Mouse (Mus musculus) embryonic stem cell, embryonic (primary cell): Measurements from ENCODE around the gene Rbfox3.

Experiments
- CTCF ChIA-PET, 4 experiments: fragments of 300-600 bp in 2 of 4; fragments of 350-600 bp in 2 of 4; sonication (Branson Sonifier 250); formaldehyde crosslinking; loops; one replicate each; lab custom pipeline; 2022; ENCODE audit warnings: inconsistent platforms in 2 of 4; lab: Charles Lee
- POLR2A ChIA-PET, 4 experiments: fragments of 300-600 bp in 2 of 4; fragments of 350-600 bp in 2 of 4; sonication (Branson Sonifier 250); formaldehyde crosslinking; loops; one replicate each; lab custom pipeline; 2022; ENCODE audit warnings: antibody characterized with exemption in 4 of 4, inconsistent platforms in 1 of 4; lab: Charles Lee

Gene Rbfox3

DNA sequence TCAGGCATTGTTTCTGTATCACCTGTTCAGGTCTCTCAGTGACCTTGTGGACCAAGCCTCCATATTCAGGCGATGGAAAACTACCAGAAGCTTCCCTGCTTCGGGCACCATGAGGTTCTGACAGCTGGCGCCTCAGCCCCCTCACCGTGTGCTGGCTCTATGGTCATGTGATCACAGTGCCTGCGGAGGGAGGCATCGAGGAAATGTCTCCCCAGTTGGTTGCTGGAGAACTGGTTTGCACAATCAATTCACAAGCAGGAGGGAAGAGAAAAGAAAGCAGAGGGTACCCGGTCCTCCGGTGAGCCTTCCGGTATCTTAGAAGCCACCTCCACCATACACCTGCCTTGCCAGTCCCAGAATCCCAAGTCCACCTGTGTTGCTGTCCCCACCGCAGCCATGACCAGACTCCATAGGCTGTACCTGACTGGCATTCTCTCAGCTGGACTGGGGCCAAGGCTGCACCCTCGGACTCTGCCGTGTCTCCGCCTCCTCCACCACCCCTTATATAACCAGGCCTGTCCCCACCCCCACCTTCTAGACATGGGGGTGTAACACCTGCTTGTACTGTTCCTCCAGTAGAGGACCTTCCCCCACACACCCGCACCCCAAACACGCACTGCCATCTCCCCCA lies 49.5 kb downstream of the Rbfox3 start:
- ChIA-PET POLR2A (interaction anchor here in 1 of 4 experiments (1.2 kb wide), 1 partner anchor 11 kb away, joined by 3 read pairs; no protein-coding TSS in a partner anchor), CTCF (interaction anchor here in 2 of 4 experiments (0.6 to 0.7 kb wide), 2 partner anchors 354 to 812 kb away, joined by 3 to 5 read pairs; no protein-coding TSS in a partner anchor)

GRCm38 (mm10) chr11:118861246-118861645 lies 50.2 kb downstream of the Rbfox3 start:
- POLR2A ChIA-PET: interaction anchor here in 2 of 4 experiments (0.6 to 1.2 kb wide), 2 partner anchors 10 to 43 kb away, joined by 3 to 6 read pairs; no protein-coding TSS in a partner anchor
- CTCF ChIA-PET: interaction anchor here in 1 of 4 experiments (0.6 kb wide), 1 partner anchor 17 kb away, joined by 3 read pairs; no protein-coding TSS in a partner anchor

DNA sequence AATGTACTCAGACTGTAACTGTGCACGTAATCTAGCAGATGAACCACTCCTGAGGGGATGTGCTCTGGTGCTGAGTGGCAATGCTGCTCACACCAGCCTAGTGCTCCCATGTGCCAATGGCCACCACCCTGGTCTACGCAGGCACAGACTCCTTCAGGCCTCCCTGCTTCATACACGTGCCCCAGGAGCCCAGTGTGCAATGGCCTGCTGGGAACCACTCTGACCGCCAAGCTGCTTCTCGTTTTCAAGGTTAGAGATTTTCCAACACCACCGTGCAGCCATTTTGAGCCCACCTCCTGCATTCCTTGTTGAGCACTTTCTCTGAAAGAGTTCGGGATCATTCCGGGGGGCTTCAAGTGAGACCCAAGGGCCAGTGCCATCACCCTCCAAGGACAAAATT lies 50.6 kb downstream of the Rbfox3 start:
- CTCF ChIA-PET: interaction anchor here in 1 of 4 experiments (0.6 kb wide), 1 partner anchor 18 kb away, joined by 3 read pairs; no protein-coding TSS in a partner anchor
- POLR2A ChIA-PET: interaction anchor here in 1 of 4 experiments (0.6 kb wide), 1 partner anchor 44 kb away, joined by 6 read pairs; no protein-coding TSS in a partner anchor

DNA sequence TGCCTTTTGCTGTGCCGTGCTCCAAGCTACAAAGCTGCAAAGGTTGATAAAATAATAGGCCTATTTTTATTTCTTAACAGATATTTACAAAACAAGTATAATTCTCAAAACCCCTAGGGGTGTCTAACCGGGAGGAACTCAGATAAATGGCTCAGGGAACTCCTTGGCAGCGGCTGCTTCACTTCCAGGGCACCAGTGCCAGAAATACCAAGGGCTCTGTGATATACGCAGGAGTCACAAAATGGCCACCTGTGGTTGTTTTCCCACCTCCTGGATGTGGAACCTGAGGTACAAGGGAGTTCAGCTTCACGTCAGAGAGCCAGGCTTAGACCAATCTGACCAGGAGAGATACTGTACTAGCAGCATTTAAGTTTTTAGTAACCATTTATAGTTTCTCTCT lies 51.6 kb downstream of the Rbfox3 start:
- CTCF ChIA-PET: interaction anchor here in 2 of 4 experiments (0.5 to 2.0 kb wide), 3 partner anchors 11 to 188 kb away, joined by 3 to 7 read pairs (median 4); no protein-coding TSS in a partner anchor
- POLR2A ChIA-PET: no interaction called here

GRCm38 (mm10) chr11:118858305-118858704 lies 53.1 kb downstream of the Rbfox3 start:
- CTCF ChIA-PET: interaction anchor here in 1 of 4 experiments (2.0 kb wide), 1 partner anchor 119 kb away, joined by 7 read pairs; no protein-coding TSS in a partner anchor
- POLR2A ChIA-PET: no interaction called here

DNA sequence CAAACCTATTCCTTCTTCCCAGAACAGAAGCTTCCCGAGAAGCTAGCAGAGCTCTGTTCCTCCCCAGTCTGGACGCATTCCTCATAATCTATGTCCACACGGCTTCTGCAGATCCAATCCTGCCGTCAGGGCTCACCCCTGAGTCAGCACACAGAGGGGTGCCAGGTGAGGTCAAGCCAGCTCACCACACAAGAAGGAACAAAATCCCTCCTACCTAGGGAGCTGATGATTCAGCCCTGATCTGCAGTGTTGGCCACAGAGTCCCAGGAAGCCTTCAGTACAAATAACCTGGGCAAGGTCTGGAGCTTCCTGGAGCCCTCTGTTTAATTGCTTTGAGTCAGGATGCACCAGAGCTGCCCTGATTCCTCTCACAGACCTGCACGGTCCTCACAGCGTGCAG lies 60.0 kb downstream of the Rbfox3 start:
- CTCF ChIA-PET: interaction anchor here in 2 of 4 experiments (0.6 to 0.9 kb wide), 2 partner anchors 191 to 203 kb away, joined by 3 to 16 read pairs; no protein-coding TSS in a partner anchor
- POLR2A ChIA-PET: interaction anchor here in 1 of 4 experiments (0.7 kb wide), 1 partner anchor 11 kb away, joined by 3 read pairs; no protein-coding TSS in a partner anchor

- POLR2A ChIA-PET: interaction anchor here in 1 of 4 experiments (0.7 kb wide), 2 partner anchors 60 to 811 kb away, joined by 3 read pairs; no protein-coding TSS in a partner anchor
- CTCF ChIA-PET: interaction anchor here in 1 of 4 experiments (0.7 kb wide), 1 partner anchor 436 kb away, joined by 3 read pairs; no protein-coding TSS in a partner anchor
Observed at GRCm38 (mm10) chr11:118847986-118848385, 63.4 kb downstream of the Rbfox3 start.

DNA sequence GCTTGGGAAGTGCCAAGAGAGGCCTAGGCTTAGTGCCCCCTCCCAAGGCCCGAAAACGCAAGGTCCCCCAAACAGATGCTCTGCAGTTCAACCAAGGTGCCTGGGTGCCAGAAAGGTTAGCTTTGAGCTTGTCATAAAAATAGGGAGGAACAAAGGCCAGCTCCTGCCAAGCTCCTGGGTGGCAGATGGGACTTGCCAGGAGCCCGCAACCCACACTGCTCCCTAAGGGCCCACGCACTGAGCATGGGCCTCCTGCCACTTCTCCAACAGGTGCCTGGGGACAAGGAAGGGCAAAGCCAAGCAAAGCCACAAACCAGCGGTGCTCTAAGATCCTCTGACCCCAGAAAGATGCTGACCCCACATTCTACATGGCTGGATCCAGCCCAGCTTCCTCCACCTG lies 70.4 kb downstream of the Rbfox3 start:
- ChIA-PET POLR2A (no interaction called here), CTCF (interaction anchor here in 2 of 4 experiments (0.6 kb wide), 2 partner anchors 102 to 200 kb away, joined by 3 to 4 read pairs; no protein-coding TSS in a partner anchor)

GRCm38 (mm10) chr11:118838167-118838566 lies 73.2 kb downstream of the Rbfox3 start:
- ChIA-PET CTCF (interaction anchor here in 2 of 4 experiments (0.5 to 0.7 kb wide), 3 partner anchors 71 to 359 kb away, joined by 3 to 7 read pairs (median 7); no protein-coding TSS in a partner anchor), POLR2A (interaction anchor here in 1 of 4 experiments (0.8 kb wide), 1 partner anchor 599 kb away, joined by 3 read pairs; no protein-coding TSS in a partner anchor)

DNA sequence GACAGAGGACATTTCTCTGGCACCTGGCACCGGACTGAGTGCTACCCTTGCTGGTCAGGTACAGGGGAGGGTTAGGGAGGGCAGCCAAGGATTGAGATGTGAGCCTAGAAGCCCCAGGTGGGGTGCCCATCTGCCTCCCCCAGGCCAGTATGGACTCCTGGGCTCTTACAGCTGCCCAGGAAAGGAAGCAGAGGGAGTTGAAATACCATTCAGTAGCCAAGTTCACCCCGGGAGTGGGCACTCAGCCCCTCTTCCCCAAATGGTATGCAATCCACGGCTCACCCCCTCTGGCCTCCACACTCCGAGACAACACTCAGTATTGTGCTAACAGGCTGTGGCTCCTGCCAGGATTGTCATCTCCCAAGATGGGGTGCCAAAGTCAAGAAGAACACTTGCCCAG lies 74.5 kb downstream of the Rbfox3 start:
- ChIA-PET POLR2A (no interaction called here), CTCF (interaction anchor here in 1 of 4 experiments (0.8 kb wide), 1 partner anchor 342 kb away, joined by 5 read pairs; no protein-coding TSS in a partner anchor)

- ChIA-PET POLR2A (no interaction called here), CTCF (interaction anchor here in 2 of 4 experiments (0.5 to 1.0 kb wide), 2 partner anchors 57 to 94 kb away, joined by 3 read pairs; no protein-coding TSS in a partner anchor)
Observed at GRCm38 (mm10) chr11:118832793-118833481, 78.5 kb downstream of the Rbfox3 start.

GRCm38 (mm10) chr11:118831730-118832129 lies 79.7 kb downstream of the Rbfox3 start:
- POLR2A ChIA-PET: no interaction called here
- CTCF ChIA-PET: interaction anchor here in 1 of 4 experiments (0.5 kb wide), 1 partner anchor 458 kb away, joined by 3 read pairs; no protein-coding TSS in a partner anchor

- CTCF ChIA-PET: interaction anchor here in 1 of 4 experiments (1.3 kb wide), 1 partner anchor 87 kb away, joined by 3 read pairs; no protein-coding TSS in a partner anchor
- POLR2A ChIA-PET: interaction anchor here in 1 of 4 experiments (0.9 kb wide), 1 partner anchor 24 kb away, joined by 3 read pairs; no protein-coding TSS in a partner anchor
Observed at GRCm38 (mm10) chr11:118825280-118826094, 85.9 kb downstream of the Rbfox3 start.

- CTCF ChIA-PET: interaction anchor here in 1 of 4 experiments (0.6 kb wide), 1 partner anchor 84 kb away, joined by 3 read pairs; no protein-coding TSS in a partner anchor
Observed at GRCm38 (mm10) chr11:118821353-118821752, 90.0 kb downstream of the Rbfox3 start.

DNA sequence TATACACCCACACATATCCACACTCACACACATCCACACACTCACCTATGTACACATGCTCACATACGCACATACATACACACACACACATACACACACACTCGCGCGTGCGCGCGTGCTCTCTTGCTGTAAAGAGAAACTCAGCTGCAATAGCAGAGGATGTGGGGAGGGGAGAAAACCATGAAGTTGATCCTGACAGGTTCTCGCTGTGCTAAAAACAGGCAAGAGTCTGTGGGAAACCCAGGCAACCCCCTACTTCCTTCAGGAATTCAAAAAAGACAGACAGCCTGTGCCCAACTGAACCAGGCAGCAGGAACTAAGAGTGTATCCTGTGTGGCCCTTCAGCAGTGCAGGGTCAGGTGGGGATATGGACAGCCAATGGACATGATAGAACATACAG lies 92.9 kb downstream of the Rbfox3 start:
- CTCF ChIA-PET: interaction anchor here in 1 of 4 experiments (0.8 kb wide), 1 partner anchor 12 kb away, joined by 3 read pairs; no protein-coding TSS in a partner anchor
- POLR2A ChIA-PET: no interaction called here

More at GRCm38 (mm10) chr11:118821353-118821752, 90.0 kb downstream of the Rbfox3 start:
- POLR2A ChIA-PET: interaction anchor here in 1 of 4 experiments (0.9 kb wide), 1 partner anchor 178 kb away, joined by 6 read pairs; no protein-coding TSS in a partner anchor

- POLR2A ChIA-PET: interaction anchor here in 1 of 4 experiments (0.5 kb wide), 1 partner anchor 246 kb away, joined by 3 read pairs; no protein-coding TSS in a partner anchor
- CTCF ChIA-PET: no interaction called here
Observed at GRCm38 (mm10) chr11:118815118-118815517, 96.3 kb downstream of the Rbfox3 start.

GRCm38 (mm10) chr11:118813942-118814341 lies 97.5 kb downstream of the Rbfox3 start:
- ChIA-PET POLR2A (no interaction called here), CTCF (no interaction called here)
